Mouse (Mus musculus): ENCODE data around the gene Wdr19.
"Not testable (repeated sequence)": the region's sequence is repeated elsewhere in the genome, so short reads cannot be mapped to it uniquely, and the experiment has no call there.

The Wdr19 gene

GRCm38 (mm10) chr5:65194441-65194840, 5.1 kb upstream of the Wdr19 start:
- no peak for DNase-seq (ENCODE audit: low read depth, low spot score)

GRCm38 (mm10) chr5:65204726-65205125, 5.2 kb downstream of the Wdr19 start:
- no peak for DNase-seq (ENCODE audit: low read depth, low spot score)

DNA sequence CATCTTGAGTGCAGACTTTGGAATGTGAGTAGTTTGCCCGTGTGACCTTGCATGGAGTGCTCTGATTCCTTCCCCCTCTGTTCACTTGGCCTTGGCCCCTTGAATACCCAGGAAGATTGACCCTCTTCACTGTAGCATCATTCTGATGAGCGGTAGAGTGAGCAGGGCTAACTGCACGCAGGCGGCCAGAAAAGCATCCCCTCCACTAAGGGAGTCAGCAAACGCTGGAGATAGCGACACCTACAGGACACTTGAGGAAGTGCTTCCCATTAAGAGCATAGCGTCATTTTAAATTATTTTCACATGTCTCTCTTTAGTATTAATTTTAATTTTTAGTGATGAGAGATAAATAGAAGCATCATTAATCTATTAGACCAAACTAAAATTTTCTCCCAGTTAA, 13.8 kb downstream of the Wdr19 start:
- peak; percentile 36 for DNase-seq (ENCODE audit: low read depth, low spot score)

GRCm38 (mm10) chr5:65217305-65218269, 18.1 kb downstream of the Wdr19 start:
- DNase-seq (ENCODE audit: low read depth, low spot score): no peak

GRCm38 (mm10) chr5:65221037-65221436, 21.5 kb downstream of the Wdr19 start:
- no peak for DNase-seq (ENCODE audit: low read depth, low spot score)

DNA sequence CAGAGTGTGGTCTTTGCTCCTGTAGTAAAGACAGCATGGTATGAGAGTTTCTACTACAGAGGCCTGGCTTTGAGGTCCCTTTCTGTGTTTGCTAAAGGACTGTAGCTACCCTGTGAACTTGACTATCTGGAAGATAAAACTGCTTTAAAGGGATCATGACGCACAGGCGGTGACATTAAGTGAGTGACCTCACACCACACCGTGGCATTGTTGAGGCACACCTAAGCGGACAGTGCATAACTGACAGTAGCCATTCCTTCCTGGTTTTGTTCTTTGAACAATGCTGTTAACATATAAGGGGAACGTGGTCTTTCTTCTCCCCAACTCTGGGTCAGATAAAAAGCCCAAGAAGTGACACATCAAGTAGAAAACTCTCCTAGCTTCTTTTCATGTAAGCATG, 24.6 kb downstream of the Wdr19 start:
- no peak for DNase-seq (ENCODE audit: low read depth, low spot score)

DNA sequence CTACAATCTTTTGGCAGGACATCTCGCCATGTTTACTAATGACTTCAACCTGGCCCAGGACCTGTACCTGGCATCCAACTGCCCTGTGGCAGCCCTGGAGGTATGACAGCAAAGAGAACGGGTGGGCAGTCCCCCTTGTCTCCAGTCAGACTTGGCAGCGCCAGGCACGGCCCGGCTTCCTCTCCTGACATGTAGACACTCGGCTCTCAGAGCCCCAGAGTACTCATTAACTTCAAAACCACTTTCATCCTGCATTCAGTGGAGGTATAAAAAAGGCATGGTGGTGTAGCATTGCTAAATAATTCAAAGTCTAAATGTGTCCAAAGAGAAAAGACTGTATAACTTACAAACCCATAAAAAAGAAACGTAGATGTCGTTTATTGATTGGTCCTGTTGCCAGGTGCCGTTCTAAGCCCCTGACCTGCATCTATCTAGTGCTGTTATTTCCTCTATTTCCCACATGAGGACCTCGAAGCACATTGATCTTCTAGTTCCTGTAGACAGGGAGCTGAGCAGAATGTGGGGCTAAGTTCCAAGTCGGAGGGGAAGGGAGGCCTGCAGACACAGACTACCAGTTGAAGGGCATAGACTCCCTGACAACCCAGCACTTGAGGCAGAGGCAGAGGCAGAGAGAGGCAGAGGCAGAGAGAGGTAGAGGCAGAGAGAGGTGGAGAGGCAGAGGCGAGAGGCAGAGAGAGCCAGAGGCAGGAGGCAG, 31.9 kb downstream of the Wdr19 start:
- DNase-seq (ENCODE audit: low read depth, low spot score): no peak

DNA sequence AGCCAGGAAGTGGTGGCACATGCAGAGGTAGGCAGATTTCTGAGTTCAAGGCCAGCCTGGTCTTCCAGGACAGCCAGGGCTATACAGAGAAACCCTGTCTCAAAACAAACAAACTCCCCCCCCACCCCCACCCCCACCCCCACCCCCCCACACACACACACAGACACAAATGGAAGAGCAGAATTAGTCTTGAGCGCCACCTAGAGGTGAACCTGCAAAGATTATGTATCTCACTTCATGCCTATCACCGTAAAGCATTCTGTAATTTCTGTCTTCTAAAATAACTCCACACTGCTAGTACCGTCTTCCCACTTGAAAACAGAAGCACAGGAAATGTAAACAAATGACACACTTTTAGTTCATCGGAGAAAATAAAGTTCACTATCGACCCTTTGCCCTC, 43.2 kb downstream of the Wdr19 start:
- peak; percentile 45 for DNase-seq (ENCODE audit: low read depth, low spot score)

DNA sequence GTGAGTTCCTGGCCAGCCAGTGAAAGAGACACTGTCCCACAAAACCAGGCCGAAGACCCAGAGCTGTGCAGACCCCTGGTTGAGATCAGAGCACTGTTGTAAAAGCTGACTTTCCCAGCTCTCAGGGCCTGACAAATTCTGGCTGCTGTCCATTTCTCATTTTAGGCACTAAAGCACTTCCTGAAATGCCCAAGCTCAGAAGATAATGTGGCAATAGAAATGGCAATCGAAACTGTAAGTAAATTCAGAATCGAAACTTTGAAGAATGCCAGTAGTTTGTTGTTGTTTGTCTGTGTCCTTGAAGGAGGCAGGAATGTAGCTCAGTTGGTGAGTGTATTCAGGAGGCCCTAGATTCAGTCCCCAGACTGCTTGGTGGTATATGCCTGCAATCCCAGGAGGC, 47.8 kb downstream of the Wdr19 start:
- DNase-seq (ENCODE audit: low read depth, low spot score): no peak

DNA sequence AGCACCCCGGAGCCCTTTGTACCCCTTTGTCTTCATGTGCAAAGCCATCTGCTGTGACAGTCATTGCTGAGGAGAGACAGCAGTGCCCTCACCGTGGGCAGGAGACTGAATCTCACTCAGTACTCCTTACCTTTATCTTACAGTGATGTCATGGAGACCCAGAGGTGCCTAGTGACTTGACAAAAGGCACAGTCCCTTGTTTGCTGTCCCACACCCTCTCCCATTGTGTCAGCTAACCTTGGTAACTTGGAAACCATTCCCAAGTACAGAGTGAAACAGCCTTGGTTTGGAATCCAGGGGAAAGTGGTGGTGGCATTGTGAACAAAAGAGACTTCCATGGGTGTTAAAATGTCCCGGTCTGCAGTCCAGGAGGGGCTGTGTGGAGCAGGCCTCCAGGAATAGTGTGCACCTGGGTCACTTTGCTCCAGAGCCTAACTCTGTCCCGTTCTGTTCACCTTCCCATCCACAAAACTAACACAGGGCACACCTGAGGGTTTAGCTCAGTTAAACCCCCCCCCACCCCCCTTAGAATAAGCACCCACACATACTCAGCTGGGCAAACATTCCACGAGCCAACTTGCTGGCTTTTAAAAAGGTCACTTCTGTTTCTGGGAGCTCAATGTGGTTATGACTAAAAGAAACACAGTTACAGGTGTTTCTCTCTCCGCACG, 50.8 kb downstream of the Wdr19 start:
- no peak for DNase-seq (ENCODE audit: low read depth, low spot score)

DNA sequence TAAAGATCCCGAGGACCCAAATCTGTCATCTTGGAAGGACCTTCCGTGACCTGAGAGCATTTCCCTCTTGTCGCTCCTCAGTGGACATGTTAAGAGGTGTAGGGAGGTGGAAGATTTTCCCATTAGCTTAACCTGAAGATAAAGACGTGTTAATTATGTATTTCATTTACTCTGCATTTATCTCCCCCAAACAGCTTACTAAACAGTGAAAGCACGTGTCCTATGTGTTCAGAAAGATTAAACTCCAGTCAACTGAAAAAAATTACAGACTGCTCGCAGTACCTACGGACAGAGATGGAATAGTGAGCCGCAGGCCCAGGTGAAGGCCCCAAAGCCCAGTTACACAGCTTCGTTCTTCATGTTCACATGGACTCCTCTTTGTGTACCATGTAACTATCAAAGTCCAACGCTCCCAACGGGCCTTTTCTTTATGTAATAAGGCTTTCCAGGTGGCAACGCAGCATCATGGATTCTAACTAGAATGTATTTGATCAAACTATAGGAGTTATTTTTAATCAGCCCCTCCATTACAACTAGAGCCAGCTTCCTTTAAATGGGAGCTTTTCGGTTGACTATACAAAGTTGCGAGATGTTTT, 58.5 kb downstream of the Wdr19 start:
- DNase-seq (ENCODE audit: low read depth, low spot score): no peak

GRCm38 (mm10) chr5:65273966-65274365, 74.5 kb downstream of the Wdr19 start:
- no peak for DNase-seq (ENCODE audit: low read depth, low spot score)

- DNase-seq (ENCODE audit: low read depth, low spot score): peak; percentile 17
Observed at GRCm38 (mm10) chr5:65279133-65279651, 79.7 kb downstream of the Wdr19 start.

DNA sequence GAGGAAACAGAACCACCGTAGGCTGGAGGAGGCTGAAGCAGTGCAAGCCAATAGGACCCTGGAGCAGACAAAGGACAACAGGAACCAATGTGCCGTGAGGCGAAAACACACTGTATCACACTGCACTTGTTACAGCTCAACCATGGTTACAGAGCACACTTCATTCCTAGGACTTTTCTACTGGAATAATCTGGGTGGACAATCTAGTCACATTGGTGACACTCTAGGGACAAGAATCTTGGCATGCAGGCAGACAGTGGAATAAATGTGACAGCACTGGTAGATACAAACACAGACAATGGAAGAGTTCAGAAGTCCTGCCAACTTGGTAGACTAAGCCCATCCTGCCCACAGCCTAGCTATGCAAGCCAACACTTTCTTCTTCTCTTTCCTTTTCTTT, 81.7 kb downstream of the Wdr19 start:
- DNase-seq (ENCODE audit: low read depth, low spot score): no peak

GRCm38 (mm10) chr5:65284171-65284570, 84.7 kb downstream of the Wdr19 start:
- DNase-seq (ENCODE audit: low read depth, low spot score): no peak

DNA sequence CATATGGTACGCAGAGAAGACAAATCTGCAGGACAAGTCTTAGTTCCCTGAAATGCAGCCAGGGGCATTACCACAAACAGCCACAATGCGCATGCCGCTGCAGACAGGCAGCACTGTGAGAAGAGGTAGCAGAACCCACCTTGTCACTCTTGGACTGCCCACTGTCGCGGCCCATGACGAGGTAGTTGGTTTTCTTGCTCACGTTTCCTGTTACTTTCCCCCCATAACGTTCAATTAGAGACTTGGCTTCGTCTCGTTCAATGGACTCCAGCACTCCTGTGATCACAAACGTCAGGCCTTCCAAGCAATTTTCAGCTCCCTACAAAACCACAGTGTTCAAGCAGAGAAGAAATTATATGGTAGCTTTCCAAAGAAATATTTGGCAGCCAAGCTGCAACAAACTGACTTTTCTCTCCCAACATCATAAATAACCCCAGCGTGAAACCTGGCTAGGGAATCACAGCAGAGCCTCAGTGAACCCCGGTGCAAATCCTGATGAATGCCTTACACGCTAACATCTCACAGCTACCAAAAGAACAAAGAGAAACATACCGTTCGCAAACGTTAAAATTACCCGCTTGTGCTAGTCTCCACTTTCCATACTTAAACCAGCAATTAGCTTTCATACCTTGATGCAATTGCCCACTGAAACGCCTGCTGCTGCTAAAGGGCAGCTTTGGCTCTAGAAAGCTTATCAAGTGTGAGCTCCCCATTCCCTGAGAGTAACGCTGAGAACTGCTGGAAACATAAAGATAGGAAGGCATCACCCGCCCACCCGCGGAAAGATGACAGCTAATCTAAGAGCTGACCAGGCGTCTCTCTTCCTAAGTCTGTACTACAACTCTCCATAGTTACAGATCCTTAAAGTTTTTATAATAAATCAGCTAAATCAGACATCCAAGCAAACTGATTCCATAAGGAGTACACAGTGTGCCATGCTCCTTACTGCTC, 88.5 kb downstream of the Wdr19 start:
- DNase-seq (ENCODE audit: low read depth, low spot score): no peak

DNA sequence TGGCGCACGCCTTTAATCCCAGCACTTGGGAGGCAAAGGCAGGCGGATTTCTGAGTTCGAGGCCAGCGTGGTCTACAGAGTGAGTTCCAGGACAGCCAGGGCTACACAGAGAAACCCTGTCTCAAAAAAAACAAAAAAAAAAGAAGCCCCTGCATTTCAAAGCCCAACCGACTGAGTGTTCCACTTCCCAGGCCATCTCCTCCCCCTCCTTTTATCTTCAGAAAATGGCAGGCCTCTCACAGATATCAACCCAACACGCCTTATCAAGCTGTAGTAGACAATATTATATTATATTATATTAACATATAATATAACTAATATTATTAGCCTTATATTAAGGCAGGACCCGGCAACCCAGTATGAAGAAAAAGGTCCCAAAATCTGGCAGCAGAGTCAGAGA, 89.5 kb downstream of the Wdr19 start:
- DNase-seq (ENCODE audit: low read depth, low spot score): not testable (repeated sequence)

GRCm38 (mm10) chr5:65293627-65294026, 94.1 kb downstream of the Wdr19 start:
- no peak for DNase-seq (ENCODE audit: low read depth, low spot score)

DNA sequence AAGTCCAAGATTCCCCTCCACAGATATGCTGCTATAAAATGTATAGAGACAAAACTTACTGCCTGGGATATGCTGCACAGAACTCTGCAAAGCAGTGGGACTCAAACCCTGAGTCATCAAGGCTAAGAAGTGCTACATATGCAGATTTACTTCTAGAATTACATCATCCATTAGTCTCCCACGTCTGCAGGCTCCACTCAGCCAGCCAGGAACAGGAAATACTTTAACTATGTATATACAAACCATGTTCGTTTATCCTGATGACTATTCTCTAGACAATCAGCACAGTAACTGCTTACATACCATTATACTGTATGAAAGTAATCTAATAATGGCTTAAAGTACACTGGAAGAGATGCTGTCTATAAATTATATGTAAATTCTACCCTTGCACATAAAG, 94.8 kb downstream of the Wdr19 start:
- DNase-seq (ENCODE audit: low read depth, low spot score): no peak

GRCm38 (mm10) chr5:65298167-65298950, 98.9 kb downstream of the Wdr19 start:
- no peak for DNase-seq (ENCODE audit: low read depth, low spot score)

All from retina, postnatal 7 days (tissue).